Mouse (Mus musculus): Measurements from ENCODE around the gene Irf4. TPM values are rescaled to one million over a fixed set of nuclear protein-coding genes. Genes with fewer than 3 reads are reported as not detected.

The Irf4 gene
- polyA plus RNA-seq, 1 experiment, result 6.3 TPM

GRCm38 (mm10) chr13:30745121-30745520 lies 3.9 kb upstream of the Irf4 start:
- no peak overlapping the region for H3K4me3 ChIP-seq (replicated peaks; ENCODE audit: control insufficient read depth, low read depth, low read length)
- WGBS, result 77% methylated on average over 7 of the region's 7 CpGs
- H3K4me1 ChIP-seq (ENCODE audit: control insufficient read depth, insufficient read depth, low read length), result no peaks in the 10 kb centered on the region; the same call in 1 of the 2 replicates
- TF ChIP-seq POLR2A (IDR thresholded peaks at IDR 0.05; ENCODE audit: borderline replicate concordance, control insufficient read depth, low read depth, low read length), result no peak
- TF ChIP-seq CTCF (IDR thresholded peaks at IDR 0.05; ENCODE audit: control insufficient read depth, insufficient read depth, low read length), result no peak
- H3K27ac ChIP-seq (ENCODE audit: control insufficient read depth, insufficient read depth, low read depth, low read length, poor library complexity), result no peak overlapping the region

GRCm38 (mm10) chr13:30747068-30747467 lies 2.0 kb upstream of the Irf4 start:
- H3K4me3 ChIP-seq (replicated peaks; ENCODE audit: control insufficient read depth, low read depth, low read length), result no peak overlapping the region
- no peaks in the 10 kb centered on the region; the same call in 1 of the 2 replicates for H3K4me1 ChIP-seq (ENCODE audit: control insufficient read depth, insufficient read depth, low read length)
- WGBS, result 72% methylated on average over 5 of the region's 5 CpGs
- no peak overlapping the region for H3K27ac ChIP-seq (ENCODE audit: control insufficient read depth, insufficient read depth, low read depth, low read length, poor library complexity)
- no peak for TF ChIP-seq POLR2A (IDR thresholded peaks at IDR 0.05; ENCODE audit: borderline replicate concordance, control insufficient read depth, low read depth, low read length)
- no peak for TF ChIP-seq CTCF (IDR thresholded peaks at IDR 0.05; ENCODE audit: control insufficient read depth, insufficient read depth, low read length)

DNA sequence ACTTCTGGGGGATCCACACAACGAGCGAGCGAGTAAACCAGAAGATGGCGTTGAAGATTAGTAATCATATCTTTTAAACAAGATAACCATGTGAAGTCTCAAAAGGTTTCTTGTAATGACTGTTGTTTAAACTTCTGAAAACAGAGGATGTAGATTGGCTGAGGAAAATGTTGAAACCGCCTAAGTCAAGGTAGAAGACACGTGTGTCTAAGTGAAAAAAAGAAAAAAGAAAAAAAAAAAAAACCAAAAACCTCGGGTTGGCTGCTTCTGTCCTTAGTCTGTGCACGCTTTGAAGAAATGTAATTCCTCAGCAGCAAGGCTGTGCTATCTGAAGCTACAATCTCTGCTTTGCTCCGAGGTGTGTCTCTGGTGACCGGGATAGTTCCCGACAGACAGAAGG lies 1.5 kb upstream of the Irf4 start:
- WGBS, result 59% methylated on average over 11 of the region's 11 CpGs
- no peak for TF ChIP-seq POLR2A (IDR thresholded peaks at IDR 0.05; ENCODE audit: borderline replicate concordance, control insufficient read depth, low read depth, low read length)
- no peak for TF ChIP-seq CTCF (IDR thresholded peaks at IDR 0.05; ENCODE audit: control insufficient read depth, insufficient read depth, low read length)
- no peak overlapping the region for H3K27ac ChIP-seq (ENCODE audit: control insufficient read depth, insufficient read depth, low read depth, low read length, poor library complexity)

DNA sequence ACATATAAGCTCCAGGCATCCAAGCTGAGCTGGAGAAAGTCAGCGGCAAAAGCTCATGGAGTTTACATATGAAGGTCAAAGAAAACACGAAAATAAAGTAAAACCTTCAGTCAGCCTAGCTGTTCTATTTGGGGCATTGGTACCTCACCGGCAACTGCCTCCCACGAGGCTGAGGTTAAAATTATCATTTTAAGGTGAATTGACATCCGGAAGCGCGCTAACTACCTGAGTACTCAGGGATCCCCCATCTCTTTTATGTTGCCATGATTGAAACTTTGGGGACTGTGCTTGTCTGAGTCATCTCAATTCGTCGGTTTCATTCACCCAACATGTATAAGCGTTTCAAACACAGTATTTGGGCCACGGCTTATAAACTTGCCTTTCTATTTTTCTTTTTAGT lies 705 bp upstream of the Irf4 start:
- Histone ChIP-seq H3K4me1 (ENCODE audit: control insufficient read depth, insufficient read depth, low read length) (no peaks in the 10 kb centered on the region; the same call in 1 of the 2 replicates), H3K4me3 (replicated peaks; ENCODE audit: control insufficient read depth, low read depth, low read length) (no peak overlapping the region), H3K27ac (ENCODE audit: control insufficient read depth, insufficient read depth, low read depth, low read length, poor library complexity) (no peak overlapping the region)
- 53% methylated on average over 11 of the region's 11 CpGs for WGBS
- TF ChIP-seq POLR2A (IDR thresholded peaks at IDR 0.05; ENCODE audit: borderline replicate concordance, control insufficient read depth, low read depth, low read length) (no peak), CTCF (IDR thresholded peaks at IDR 0.05; ENCODE audit: control insufficient read depth, insufficient read depth, low read length) (no peak)

More for the DNA sequence above, 1.5 kb upstream of the Irf4 start:
- Histone ChIP-seq H3K4me1 (ENCODE audit: control insufficient read depth, insufficient read depth, low read length) (no peaks in the 10 kb centered on the region; the same call in 1 of the 2 replicates), H3K4me3 (replicated peaks; ENCODE audit: control insufficient read depth, low read depth, low read length) (no peak overlapping the region)

GRCm38 (mm10) chr13:30749557-30750141 lies 623 bp downstream of the Irf4 start:
- 14% methylated on average over 11 of the region's 11 CpGs for WGBS
- peak overlapping the region; percentile 88 for H3K4me3 ChIP-seq (replicated peaks; ENCODE audit: control insufficient read depth, low read depth, low read length)
- H3K27ac ChIP-seq (ENCODE audit: control insufficient read depth, insufficient read depth, low read depth, low read length, poor library complexity), result peak overlapping the region; percentile 56
- H3K4me1 ChIP-seq (ENCODE audit: control insufficient read depth, insufficient read depth, low read length), result no peaks in the 10 kb centered on the region; the same call in 1 of the 2 replicates
- no peak for TF ChIP-seq CTCF (IDR thresholded peaks at IDR 0.05; ENCODE audit: control insufficient read depth, insufficient read depth, low read length)
- TF ChIP-seq POLR2A (IDR thresholded peaks at IDR 0.05; ENCODE audit: borderline replicate concordance, control insufficient read depth, low read depth, low read length), result no peak

DNA sequence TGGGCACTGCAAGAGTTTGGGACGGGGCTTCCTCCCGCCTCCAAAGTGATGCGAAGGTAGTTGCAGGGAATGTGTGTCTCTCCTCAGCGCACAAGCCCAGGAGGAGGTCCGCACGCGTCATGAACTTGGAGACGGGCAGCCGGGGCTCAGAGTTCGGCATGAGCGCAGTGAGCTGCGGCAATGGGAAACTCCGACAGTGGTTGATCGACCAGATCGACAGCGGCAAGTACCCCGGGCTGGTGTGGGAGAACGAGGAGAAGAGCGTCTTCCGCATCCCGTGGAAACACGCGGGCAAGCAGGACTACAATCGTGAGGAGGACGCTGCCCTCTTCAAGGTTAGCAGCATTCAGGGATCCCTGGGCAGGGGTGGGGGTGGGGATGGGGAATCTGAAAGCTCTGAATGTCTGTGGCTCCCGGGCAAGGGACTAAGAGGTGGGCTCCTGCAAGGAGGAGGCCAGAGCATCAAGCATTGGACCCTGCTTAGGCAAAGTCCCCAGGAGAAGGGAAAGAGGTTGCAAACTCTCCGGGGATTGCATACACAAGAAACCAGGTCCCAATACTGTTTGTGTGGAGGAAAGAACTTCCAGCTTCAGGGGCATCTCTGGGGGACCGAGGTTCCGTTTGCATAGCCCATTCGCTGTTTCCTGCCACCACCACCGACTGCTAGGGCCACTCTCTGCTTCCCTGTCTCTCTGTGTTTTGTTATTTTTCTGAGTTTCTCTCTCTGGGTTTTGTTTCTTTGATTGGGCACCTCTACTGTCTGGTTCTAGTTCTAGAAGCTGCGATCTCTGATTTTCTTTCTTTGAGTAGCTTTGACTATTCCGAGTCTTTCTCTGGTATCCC lies 1.7 kb downstream of the Irf4 start:
- Histone ChIP-seq H3K4me3 (replicated peaks; ENCODE audit: control insufficient read depth, low read depth, low read length) (peak overlapping the region; percentile 88), H3K27ac (ENCODE audit: control insufficient read depth, insufficient read depth, low read depth, low read length, poor library complexity) (peak overlapping the region; percentile 55), H3K4me1 (ENCODE audit: control insufficient read depth, insufficient read depth, low read length) (no peaks in the 10 kb centered on the region; the same call in 1 of the 2 replicates)
- WGBS, result 6% methylated on average over 33 of the region's 33 CpGs
- no peak for TF ChIP-seq CTCF (IDR thresholded peaks at IDR 0.05; ENCODE audit: control insufficient read depth, insufficient read depth, low read length)
- TF ChIP-seq POLR2A (IDR thresholded peaks at IDR 0.05; ENCODE audit: borderline replicate concordance, control insufficient read depth, low read depth, low read length), result no peak

DNA sequence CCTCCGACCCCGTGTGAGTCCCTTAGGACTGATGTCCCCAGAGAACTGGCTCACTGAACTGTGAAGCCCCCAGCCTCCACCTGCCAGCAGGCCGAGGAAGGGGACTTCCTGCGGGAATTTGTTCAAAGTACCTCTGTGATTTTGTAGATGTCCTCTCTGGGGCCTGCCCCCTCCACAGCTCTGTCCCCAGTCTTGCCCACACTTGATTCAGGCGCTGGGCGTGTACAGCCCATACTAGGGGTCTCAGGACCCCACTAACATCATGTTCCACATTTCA lies 2.2 kb downstream of the Irf4 start:
- Histone ChIP-seq H3K4me1 (ENCODE audit: control insufficient read depth, insufficient read depth, low read length) (no peaks in the 10 kb centered on the region; the same call in 1 of the 2 replicates), H3K27ac (ENCODE audit: control insufficient read depth, insufficient read depth, low read depth, low read length, poor library complexity) (peak overlapping the region; percentile 39), H3K4me3 (replicated peaks; ENCODE audit: control insufficient read depth, low read depth, low read length) (peak overlapping the region; percentile 27)
- no peak for TF ChIP-seq POLR2A (IDR thresholded peaks at IDR 0.05; ENCODE audit: borderline replicate concordance, control insufficient read depth, low read depth, low read length)
- no peak for TF ChIP-seq CTCF (IDR thresholded peaks at IDR 0.05; ENCODE audit: control insufficient read depth, insufficient read depth, low read length)
- 62% methylated on average over 6 of the region's 6 CpGs for WGBS

GRCm38 (mm10) chr13:30752581-30753187 lies 3.7 kb downstream of the Irf4 start:
- no peak for TF ChIP-seq POLR2A (IDR thresholded peaks at IDR 0.05; ENCODE audit: borderline replicate concordance, control insufficient read depth, low read depth, low read length)
- 74% methylated on average over 4 of the region's 4 CpGs for WGBS
- Histone ChIP-seq H3K4me1 (ENCODE audit: control insufficient read depth, insufficient read depth, low read length) (no peaks in the 10 kb centered on the region; the same call in 1 of the 2 replicates), H3K27ac (ENCODE audit: control insufficient read depth, insufficient read depth, low read depth, low read length, poor library complexity) (no peak overlapping the region), H3K4me3 (replicated peaks; ENCODE audit: control insufficient read depth, low read depth, low read length) (no peak overlapping the region)

Measured in bone marrow, adult 2 months (tissue).